Mouse (Mus musculus): Measurements from ENCODE around the gene Kcnc2.
"Not testable (repeated sequence)": the region's sequence is repeated elsewhere in the genome, so short reads cannot be mapped to it uniquely, and the experiment has no call there.

Gene Kcnc2

DNA sequence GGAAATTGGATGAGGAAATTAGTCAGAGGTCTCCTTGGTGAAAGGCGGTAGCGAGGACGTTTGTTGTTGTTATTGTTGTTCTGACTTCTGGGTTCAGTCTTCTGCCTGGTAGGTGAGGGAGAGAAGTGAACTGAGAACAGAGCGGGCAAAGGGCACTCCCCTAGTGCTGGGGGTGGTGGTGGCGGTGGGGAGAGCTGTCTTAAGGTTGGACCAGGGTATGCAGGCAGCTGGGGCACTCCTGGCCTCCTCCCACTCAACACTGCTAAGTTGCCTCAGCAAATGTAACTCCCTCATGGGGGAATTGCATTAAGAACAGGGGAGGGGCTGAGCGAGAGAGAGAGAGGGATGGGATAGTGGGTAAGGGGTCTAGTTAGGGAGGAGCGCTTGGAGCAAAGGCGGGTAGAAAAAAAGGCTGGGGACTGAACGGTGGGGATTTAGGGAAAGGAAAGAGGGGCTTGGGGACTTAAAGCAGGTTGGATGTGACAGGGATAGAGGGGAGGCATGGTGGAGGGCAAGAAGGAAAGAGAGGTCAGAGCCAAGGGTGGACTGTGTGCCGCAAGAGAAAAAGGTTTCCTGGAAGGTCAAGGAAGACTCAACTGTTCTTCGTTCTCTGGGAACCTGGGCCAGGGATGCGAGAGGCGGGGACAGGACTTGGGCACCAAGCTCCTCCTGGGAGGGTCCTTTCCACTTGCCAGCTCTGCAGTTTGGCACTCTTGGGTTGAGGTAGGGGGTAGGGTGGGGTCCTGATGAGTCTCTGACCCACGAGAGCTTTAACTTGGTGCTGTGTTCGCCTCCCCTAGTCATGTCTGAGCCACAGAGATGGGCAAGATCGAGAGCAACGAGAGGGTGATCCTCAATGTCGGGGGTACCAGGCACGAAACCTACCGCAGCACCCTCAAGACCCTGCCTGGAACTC, at the start of gene Kcnc2:
Kcnc2 (plus strand) TSS at position 235 of the 916 bp plus-strand sequence.
- DNase-seq (ENCODE audit: low read depth, low spot score) = no peak

DNA sequence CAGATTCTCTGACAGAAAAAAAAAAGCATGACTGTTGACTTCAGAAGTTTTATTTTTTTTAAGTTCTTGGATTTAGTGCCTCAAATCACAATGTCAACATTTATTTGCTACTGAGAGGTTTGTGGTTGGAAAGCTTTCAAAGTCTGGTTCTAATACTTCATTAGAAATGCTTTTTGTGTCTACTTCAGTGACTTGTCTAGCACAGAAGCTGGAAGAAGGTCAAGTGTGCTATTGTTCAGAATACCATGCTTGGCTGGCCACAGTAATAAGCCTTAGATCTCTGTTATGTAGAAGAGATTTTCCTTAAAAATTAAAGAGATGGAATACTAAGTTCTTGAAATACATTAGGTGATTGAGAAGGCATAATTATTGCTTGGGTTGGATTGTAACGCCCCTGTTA, 43.8 kb upstream of the Kcnc2 start:
- no peak for DNase-seq (ENCODE audit: low read depth, low spot score)

- DNase-seq (ENCODE audit: low read depth, low spot score) = not testable (repeated sequence)
Observed at GRCm38 (mm10) chr10:112229091-112229843, 41.7 kb upstream of the Kcnc2 start.

- not testable (repeated sequence) for DNase-seq (ENCODE audit: low read depth, low spot score)
Observed at GRCm38 (mm10) chr10:112232733-112233132, 38.2 kb upstream of the Kcnc2 start.

DNA sequence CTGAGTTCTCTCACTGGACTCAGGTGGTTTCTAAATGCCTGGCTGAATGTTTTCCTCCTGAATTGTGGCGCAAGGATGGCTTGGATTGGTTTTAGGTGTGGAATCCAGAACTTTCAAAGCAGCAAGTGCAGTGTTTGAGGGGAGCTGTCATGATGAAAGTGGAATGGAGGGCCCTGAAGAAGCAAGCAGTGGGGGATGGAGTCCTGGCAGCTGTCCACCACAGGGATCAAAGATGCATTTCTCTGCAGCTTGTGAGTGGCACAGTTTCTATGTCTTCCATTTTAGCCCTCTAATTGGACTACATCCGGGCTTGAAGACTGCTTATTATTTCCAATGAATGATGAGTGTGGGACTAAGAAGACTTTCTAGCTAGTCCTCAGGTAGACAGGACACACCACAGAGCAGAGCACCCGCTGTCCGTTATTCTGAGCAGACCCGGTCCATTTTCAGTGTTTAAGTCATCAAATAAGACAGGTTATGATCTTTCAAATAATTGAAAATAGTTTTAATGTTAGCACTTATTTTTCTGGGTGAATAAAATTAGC, 35.5 kb upstream of the Kcnc2 start:
- not testable (repeated sequence) for DNase-seq (ENCODE audit: low read depth, low spot score)

GRCm38 (mm10) chr10:112248273-112248672, 22.6 kb upstream of the Kcnc2 start:
- DNase-seq (ENCODE audit: low read depth, low spot score) = no peak

- DNase-seq (ENCODE audit: low read depth, low spot score) = no peak
Observed at GRCm38 (mm10) chr10:112263467-112263866, 7.5 kb upstream of the Kcnc2 start.

GRCm38 (mm10) chr10:112269481-112269880, 1.4 kb upstream of the Kcnc2 start:
- no peak for DNase-seq (ENCODE audit: low read depth, low spot score)

DNA sequence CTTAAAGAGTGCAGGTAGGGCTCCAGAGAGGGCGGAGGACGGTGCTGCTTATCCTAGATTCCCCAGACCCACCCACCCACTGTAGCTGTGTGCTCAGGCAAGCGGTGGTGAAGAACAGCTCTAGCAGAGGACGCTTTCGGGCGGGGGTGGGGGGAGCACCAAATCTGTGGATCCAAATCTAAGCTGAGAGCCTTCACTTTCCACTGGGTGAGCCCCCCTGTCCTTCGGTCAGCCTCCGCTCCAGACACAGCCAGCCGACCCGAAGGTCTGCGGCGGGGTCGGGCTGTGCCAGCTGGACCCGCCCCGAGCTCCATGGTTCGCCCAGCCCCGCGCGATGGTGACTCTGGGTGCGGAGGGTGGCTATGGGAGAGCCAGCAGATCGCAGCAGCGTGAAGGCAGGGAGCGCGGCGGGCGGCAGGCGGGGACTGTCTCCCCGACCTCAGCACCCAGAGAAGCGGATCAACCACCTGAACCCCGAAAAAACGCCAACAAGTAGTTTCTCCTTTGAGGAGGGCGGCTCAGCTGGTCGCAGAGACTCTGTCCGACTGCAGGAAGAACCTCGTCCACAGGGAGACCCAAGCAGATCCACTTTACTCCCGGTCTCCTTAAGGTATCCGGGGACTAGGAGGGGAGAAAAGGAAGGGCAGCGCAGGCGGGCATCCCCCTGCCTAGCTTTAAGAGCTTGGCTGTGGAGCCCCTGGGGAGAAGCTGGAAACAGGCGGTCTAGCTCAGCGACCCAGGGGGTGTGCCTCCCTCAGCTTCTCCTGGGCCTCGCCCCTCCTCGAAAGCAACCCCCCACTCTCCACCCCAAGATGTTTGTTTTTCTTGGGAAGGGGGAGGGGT, 761 bp upstream of the Kcnc2 start:
- no peak for DNase-seq (ENCODE audit: low read depth, low spot score)

DNA sequence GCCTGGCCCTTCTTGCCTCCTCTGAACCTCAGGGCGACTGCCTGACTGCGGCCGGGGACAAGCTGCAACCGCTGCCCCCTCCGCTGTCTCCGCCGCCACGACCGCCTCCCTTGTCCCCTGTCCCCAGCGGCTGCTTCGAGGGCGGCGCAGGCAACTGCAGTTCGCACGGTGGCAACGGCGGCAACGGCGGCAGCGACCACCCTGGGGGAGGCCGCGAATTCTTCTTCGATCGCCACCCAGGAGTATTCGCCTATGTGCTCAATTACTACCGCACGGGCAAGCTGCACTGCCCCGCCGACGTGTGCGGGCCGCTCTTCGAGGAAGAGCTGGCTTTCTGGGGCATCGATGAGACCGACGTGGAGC, 863 bp downstream of the Kcnc2 start:
- DNase-seq (ENCODE audit: low read depth, low spot score) = no peak

DNA sequence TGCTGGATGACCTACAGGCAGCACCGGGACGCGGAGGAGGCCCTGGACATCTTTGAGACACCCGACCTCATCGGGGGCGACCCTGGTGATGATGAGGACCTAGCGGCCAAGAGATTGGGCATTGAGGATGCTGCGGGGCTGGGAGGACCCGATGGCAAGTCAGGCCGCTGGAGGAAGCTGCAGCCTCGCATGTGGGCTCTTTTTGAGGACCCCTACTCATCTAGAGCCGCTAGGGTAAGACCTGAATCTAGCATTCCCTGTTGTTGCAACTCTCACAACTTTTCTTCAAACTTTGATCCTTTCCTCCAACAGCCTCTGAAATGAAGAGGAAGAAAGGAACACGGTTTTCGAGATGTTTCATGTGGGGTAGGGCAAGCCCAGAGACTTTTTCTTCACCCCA, 1.2 kb downstream of the Kcnc2 start:
- DNase-seq (ENCODE audit: low read depth, low spot score) = no peak

DNA sequence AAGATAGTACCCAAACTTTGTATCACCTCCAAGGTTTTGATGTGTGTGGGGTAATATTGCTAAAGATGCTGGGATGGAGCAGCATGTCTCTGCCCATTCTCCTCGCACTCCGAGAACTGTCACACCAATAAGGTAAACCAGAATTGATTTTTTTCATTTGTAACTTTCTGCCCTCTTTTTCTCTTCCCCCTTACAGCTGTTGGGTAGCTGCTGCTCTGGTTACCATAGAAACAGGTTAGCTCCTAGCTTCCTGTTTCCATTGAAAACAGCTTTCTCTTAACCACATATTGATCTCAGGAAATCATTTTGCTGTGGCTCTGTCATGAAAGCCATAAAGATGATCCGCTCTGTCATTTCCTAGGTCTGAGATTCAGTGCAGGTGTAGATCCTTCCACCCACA, 7.1 kb downstream of the Kcnc2 start:
- no peak for DNase-seq (ENCODE audit: low read depth, low spot score)

- DNase-seq (ENCODE audit: low read depth, low spot score) = no peak
Observed at GRCm38 (mm10) chr10:112315136-112315535, 44.2 kb downstream of the Kcnc2 start.

DNA sequence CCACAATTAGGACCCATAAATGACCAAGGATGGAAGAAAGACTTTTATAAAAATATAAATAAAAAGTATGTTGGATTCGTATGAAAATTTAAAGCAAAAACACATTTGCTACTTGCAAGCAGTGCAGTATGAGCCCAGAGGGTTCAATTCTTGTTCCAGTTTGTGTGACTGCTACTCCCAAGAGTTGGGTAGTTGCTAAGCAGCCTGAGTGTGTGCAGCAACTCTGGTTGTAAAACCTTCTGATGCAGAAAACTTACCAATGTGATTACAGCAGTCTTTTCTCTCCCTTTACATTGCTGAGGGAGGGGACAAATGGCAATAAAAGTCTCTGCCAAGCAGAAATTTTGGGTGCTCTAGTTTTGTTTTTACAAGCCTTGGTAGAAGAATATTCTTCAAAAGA, 46.9 kb downstream of the Kcnc2 start:
- no peak for DNase-seq (ENCODE audit: low read depth, low spot score)

DNA sequence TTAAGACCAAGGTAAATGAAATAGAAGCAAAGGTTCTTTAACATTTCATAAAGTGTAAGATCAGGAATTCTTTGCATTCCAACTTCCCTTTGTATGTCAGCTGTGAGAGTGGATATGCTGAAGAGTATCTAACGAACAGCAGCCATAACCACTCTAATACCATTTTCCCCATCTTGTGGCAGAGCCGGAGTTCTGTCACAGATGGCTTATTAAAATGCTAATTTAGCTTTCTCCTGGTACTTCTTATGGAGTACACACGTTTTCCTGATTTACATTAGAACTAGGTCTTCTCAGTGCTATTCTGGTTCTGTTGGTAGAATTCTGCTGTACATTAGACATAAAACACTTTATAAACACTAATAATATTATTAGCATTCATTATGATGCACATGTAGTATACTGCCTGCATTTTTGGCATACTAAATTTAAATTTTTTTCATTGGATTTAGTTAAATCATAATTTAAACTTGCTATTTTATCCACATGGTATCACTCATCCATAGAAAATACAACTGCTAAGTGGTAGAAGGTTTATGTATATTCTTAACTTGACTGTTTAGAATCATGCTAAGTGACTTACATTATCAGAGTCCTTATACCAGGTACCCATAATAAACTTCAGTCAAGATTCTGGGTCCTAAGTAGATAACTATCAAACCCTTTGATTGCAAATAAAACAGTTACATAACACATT, 86.9 kb downstream of the Kcnc2 start:
- DNase-seq (ENCODE audit: low read depth, low spot score) = no peak

DNA sequence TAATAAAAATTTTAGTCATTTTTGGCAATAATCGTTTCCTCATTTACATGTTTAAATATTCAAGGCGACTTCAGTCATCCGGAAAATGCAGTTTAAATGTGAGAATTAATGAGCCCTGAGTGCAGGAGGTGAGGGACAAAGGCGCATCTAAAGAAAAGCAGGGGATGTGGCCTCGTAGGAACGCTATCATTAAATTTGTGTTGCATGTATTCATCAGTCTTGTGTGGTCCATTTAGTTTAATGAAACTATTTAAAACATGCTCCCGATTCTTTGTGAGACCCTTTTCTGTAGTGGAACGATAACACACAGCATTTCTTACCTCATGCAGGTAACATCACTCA, 87.4 kb downstream of the Kcnc2 start:
- DNase-seq (ENCODE audit: low read depth, low spot score) = no peak

- DNase-seq (ENCODE audit: low read depth, low spot score) = no peak
Observed at GRCm38 (mm10) chr10:112360704-112361103, 89.8 kb downstream of the Kcnc2 start.

GRCm38 (mm10) chr10:112368369-112368768, 97.4 kb downstream of the Kcnc2 start:
- DNase-seq (ENCODE audit: low read depth, low spot score) = no peak

- DNase-seq (ENCODE audit: low read depth, low spot score) = no peak
Observed at GRCm38 (mm10) chr10:112377163-112377562, 106.2 kb downstream of the Kcnc2 start.

- no peak for DNase-seq (ENCODE audit: low read depth, low spot score)
Observed at GRCm38 (mm10) chr10:112378465-112378864, 107.5 kb downstream of the Kcnc2 start.

GRCm38 (mm10) chr10:112380590-112380989, 109.7 kb downstream of the Kcnc2 start:
- no peak for DNase-seq (ENCODE audit: low read depth, low spot score)
